Mouse (Mus musculus) intestine, postnatal 0 days (tissue): ENCODE results near the gene Padi4. TPM values are rescaled to one million over a fixed set of nuclear protein-coding genes. Genes with fewer than 3 reads are reported as not detected.

Experiments
- ATAC-seq: fragments of 200-750 bp; cut with Nextera tagmentation; 2 replicates; pipeline ENCODE4 v1.8.0; 2017; ENCODE audit warnings: mild to moderate bottlenecking, moderate TSS enrichment, moderate library complexity
- H3K27ac ChIP-seq: fragments of 300-500 bp; sonication (generic); 2 replicates; pipeline ENCODE4 v1.5.1; 2014; ENCODE audit warnings: mild to moderate bottlenecking, low read depth, low read length, moderate library complexity
- H3K27me3 ChIP-seq: fragments of 300-500 bp; sonication (generic); replicated peaks from 2 replicates; pipeline ENCODE4 v1.6.1; 2014; ENCODE audit warnings: low read length, mixed read lengths; ENCODE audit not compliant: control insufficient read depth, insufficient read depth
- H3K36me3 ChIP-seq: fragments of 300-500 bp; sonication (generic); 2 replicates; pipeline ENCODE4 v1.6.1; 2014; ENCODE audit warnings: mild to moderate bottlenecking, moderate library complexity; ENCODE audit not compliant: control insufficient read depth, insufficient read depth
- H3K4me1 ChIP-seq: fragments of 300-500 bp; sonication (generic); replicated peaks from 2 replicates; pipeline ENCODE4 v1.6.1; 2014; ENCODE audit warnings: antibody characterized with exemption, low read length, mixed read lengths; ENCODE audit not compliant: control insufficient read depth, insufficient read depth
- H3K4me2 ChIP-seq: fragments of 300-500 bp; sonication (generic); replicated peaks from 2 replicates; pipeline ENCODE4 v1.6.1; 2014; ENCODE audit warnings: low read depth, mild to moderate bottlenecking, moderate library complexity
- H3K4me3 ChIP-seq: fragments of 300-500 bp; sonication (generic); 2 replicates; pipeline ENCODE4 v1.5.1; 2014; ENCODE audit warnings: low read depth, low read length
- H3K9ac ChIP-seq: fragments of 300-500 bp; sonication (generic); 2 replicates; pipeline ENCODE4 v1.6.1; 2014; ENCODE audit warnings: mild to moderate bottlenecking, low read depth, low read length
- H3K9me3 ChIP-seq: fragments of 300-500 bp; sonication (generic); 2 replicates; pipeline ENCODE4 v1.6.1; 2016; ENCODE audit warnings: mixed run types; ENCODE audit not compliant: control insufficient read depth
- CTCF ChIP-seq: sonication (generic); IDR thresholded peaks from 2 replicates; pipeline ENCODE4 v1.5.1; 2016; ENCODE audit warnings: low read depth, mild to moderate bottlenecking, control low read depth, antibody characterized with exemption, moderate library complexity
- WGBS: fragments of 180-500 bp; shearing (Covaris S2); extraction: QIAGEN DNeasy Blood & Tissue Kit; methylation state at CpG from one replicate; pipeline ENCODE4 v1.1.7; 2014; 5-methylcytosine and 5-hydroxymethylcytosine counted together
- polyA plus RNA-seq: library from polyadenylated mRNA; unstranded; fragments of >200 nt; fragmentation: Nextera tagmentation; extraction: Ambion mirVana; gene quantifications from 2 replicates; pipeline ENCODE4 v1.2.1, GENCODE M21; 2015

Gene Padi4
- polyA plus RNA-seq, 1 experiment from 2014 or later = 5.5 TPM

DNA sequence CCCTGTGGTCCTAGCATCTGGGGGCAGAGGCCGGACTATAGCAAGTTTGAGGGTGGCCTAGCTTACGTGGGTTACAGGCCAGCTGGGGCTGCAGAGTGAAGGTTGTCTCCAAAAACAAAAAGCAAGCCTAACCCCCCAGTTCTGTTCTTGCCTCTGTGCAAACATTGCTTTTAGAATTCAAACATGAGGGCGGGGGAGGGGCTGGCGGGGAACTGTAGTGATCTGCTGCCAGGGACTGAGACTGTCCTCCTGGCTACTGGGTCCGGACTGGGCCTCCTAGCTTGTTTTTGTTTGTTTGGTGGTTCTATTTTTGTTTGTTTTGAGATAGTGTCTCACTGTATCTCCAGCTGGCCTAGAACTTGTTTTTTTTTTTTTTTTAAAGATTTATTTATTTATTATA lies 59.5 kb downstream of the Padi4 start:
- Histone ChIP-seq H3K4me3 (no peak overlapping the region), H3K4me1 (no peaks in the 10 kb centered on the region), H3K9ac (no peak overlapping the region), H3K27ac (0 out of 2 replicates have a peak overlapping the region, but pooled peaks have one; percentile 21), H3K9me3 (no peaks in the 10 kb centered on the region), H3K27me3 (no peaks in the 10 kb centered on the region), H3K36me3 (peaks cover 87% of the 10 kb centered on the region), H3K4me2 (no peak overlapping the region)
- 75% methylated on average over 5 of the region's 5 CpGs for WGBS
- no peak for TF ChIP-seq CTCF
- no peak for ATAC-seq

DNA sequence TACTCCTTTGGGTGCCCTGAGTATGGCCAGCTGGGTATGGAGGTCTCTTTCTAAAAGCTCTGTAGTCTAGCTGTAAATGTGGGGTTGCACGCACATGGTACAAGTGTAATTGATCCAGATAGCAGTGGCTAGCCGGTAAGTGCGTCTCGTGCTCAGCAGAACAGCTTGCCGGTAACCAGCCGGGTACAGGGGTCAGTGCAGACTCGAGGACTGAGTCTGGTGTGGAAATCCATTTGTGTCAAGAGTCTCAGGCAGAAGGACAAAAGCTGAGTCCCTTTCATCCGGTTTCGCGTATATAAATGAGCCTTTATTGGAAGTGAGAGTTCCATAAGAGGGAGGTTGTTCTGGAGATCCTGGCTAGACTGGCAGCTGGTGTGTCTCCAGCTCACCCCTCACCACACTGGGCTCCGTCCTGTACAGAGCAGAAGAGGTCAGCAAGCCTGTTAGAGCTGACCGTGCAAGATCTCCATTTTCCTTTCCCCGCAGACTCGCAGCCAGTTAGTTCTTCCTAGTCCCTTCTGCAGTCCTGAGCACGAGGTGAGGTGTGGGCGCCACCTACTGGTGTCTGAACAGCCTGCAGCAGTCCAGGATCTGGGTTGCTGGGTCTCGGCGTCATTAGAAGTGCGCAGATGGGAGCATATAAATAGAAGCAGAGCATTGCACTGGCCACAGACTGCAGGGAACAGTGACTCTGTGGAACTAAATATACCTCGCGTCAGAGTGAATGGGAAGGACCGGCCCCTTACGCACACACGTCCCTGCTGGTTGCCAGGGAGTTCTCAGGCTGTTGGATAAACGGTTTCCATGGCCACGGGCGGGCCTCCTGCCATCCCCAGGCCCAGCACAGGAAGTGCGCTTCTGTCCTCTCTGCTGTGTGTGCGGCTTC lies 60.3 kb downstream of the Padi4 start:
- Histone ChIP-seq H3K4me3 (no peak overlapping the region), H3K9me3 (no peaks in the 10 kb centered on the region), H3K9ac (no peak overlapping the region), H3K4me1 (no peaks in the 10 kb centered on the region), H3K4me2 (no peak overlapping the region), H3K27me3 (no peaks in the 10 kb centered on the region), H3K27ac (peak overlapping the region; percentile 21; the same call in 1 of the 2 replicates), H3K36me3 (peaks cover 87% of the 10 kb centered on the region)
- ATAC-seq = peak; percentile 69
- TF ChIP-seq CTCF = peak; percentile 98
- 40% methylated on average over 29 of the region's 29 CpGs for WGBS

DNA sequence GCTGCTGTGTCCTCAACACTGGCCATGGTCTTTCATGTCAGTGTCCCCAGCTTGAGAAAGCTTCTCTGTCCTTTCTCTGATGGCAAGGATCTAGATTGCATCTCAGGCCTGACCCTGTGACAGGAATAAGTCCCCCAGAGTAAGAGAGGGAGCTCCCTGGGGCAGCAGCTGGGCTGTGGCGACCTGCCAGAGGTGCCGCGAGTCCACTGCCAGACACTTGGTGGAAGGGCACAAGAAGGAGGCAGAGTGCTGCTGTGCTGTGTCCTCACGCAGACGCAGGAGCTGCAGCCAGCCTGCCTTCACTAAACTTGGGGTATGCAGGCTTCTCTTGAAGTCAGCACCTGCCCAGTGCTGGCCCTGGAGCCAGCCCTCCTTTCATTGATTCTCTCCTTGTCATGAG lies 62.7 kb downstream of the Padi4 start:
- no peak overlapping the region for H3K9ac ChIP-seq
- no peaks in the 10 kb centered on the region for H3K27me3 ChIP-seq
- H3K36me3 ChIP-seq = peaks cover 67% of the 10 kb centered on the region
- H3K4me1 ChIP-seq = peaks cover 7% of the 10 kb centered on the region; the same call in 1 of the 2 replicates
- H3K27ac ChIP-seq = 0 out of 2 replicates have a peak overlapping the region, but pooled peaks have one; percentile 7
- no peak for TF ChIP-seq CTCF
- no peak overlapping the region for H3K4me2 ChIP-seq
- no peaks in the 10 kb centered on the region for H3K9me3 ChIP-seq
- no peak for ATAC-seq
- H3K4me3 ChIP-seq = no peak overlapping the region
- WGBS = 84% methylated on average over 5 of the region's 5 CpGs

DNA sequence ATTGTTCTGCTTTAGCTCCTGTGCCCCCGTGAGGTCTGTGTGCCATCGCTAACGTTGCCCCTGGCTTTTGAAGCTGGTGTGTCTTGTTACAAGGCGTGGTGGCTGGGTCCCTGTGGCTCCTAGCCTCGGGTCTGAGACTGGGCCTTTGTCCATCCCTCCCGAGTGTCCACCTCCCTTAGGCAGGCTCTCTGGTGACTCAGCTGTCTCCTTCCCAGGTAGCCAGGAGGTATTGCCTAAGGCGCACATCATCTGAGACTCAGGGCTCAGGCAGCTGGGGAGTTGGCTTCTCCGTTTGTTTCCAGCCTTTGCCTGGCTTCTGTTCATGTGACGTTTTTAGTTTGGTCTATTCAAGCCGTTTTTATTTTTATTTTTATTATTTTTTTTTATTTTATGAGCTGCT lies 63.3 kb downstream of the Padi4 start:
- no peak for TF ChIP-seq CTCF
- Histone ChIP-seq H3K36me3 (peaks cover 64% of the 10 kb centered on the region), H3K4me2 (no peak overlapping the region), H3K4me1 (peaks cover 7% of the 10 kb centered on the region; the same call in 1 of the 2 replicates), H3K9ac (no peak overlapping the region), H3K4me3 (no peak overlapping the region), H3K9me3 (no peaks in the 10 kb centered on the region), H3K27ac (no peak overlapping the region), H3K27me3 (no peaks in the 10 kb centered on the region)
- WGBS = 78% methylated on average over 10 of the region's 10 CpGs
- no peak for ATAC-seq

DNA sequence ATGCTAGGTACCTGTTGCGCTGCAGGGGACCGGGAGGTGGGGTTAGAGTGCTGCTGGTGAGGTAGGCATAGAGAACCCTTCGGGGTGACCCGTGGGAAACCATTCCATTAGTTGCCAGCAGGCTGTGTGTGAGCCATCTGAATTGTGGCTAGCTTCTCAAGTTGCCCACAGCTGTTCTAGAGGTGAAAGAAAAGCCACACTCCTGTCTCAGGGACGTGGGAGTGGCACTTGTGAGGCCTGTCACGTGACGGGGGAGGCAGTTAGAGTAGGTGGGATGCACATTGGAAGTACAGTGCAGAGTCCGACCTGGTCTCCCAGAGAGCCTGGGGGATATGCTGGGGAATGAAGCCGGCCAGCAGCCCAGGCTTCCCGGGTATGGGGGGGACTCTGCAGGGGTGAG lies 64.4 kb downstream of the Padi4 start:
- 84% methylated on average over 10 of the region's 10 CpGs for WGBS
- H3K4me3 ChIP-seq = no peak overlapping the region
- ATAC-seq = no peak

DNA sequence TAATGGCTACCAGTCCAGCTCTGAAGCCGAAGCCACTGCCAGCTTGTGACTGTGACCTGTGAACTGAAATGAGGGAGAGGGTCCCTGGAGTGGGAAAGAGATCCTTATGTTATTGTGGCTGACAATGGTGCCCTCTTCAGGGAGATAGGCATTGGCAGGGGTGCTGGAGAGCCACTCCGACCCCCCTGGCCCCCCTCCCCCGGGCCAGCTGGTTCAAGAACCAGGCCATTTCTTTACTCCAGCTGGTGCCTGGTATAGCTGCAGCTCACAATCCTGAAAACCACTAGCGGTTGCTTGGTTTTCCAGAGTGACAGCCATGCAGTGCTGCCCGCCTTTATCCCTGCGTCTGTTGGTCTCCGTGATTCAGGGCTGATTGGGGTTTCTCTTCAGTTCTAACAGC lies 64.9 kb downstream of the Padi4 start:
- no peak for ATAC-seq
- Histone ChIP-seq H3K36me3 (peaks cover 50% of the 10 kb centered on the region), H3K4me1 (peaks cover 7% of the 10 kb centered on the region; the same call in 1 of the 2 replicates), H3K27ac (peak overlapping the region; percentile 28; the same call in 1 of the 2 replicates), H3K4me3 (no peak overlapping the region), H3K9ac (no peak overlapping the region), H3K27me3 (no peaks in the 10 kb centered on the region), H3K9me3 (no peaks in the 10 kb centered on the region), H3K4me2 (no peak overlapping the region)
- WGBS = 78% methylated on average over 7 of the region's 7 CpGs
- TF ChIP-seq CTCF = no peak

More for the DNA sequence above, 64.4 kb downstream of the Padi4 start:
- H3K36me3 ChIP-seq = peaks cover 55% of the 10 kb centered on the region
- no peak overlapping the region for H3K27ac ChIP-seq
- no peaks in the 10 kb centered on the region for H3K9me3 ChIP-seq
- H3K4me1 ChIP-seq = peaks cover 7% of the 10 kb centered on the region; the same call in 1 of the 2 replicates
- TF ChIP-seq CTCF = no peak
- H3K4me2 ChIP-seq = no peak overlapping the region
- no peaks in the 10 kb centered on the region for H3K27me3 ChIP-seq
- no peak overlapping the region for H3K9ac ChIP-seq
